Mouse (Mus musculus) regulatory T cell (primary cell): Measurements from ENCODE around the gene Stk40.

Source experiments
- in situ Hi-C: fragments of 300-600 bp; cut with MboI, MseI; formaldehyde crosslinking; loops from one replicate; pipeline ENCODE4 v1.15.1; 2025; ENCODE audit warnings: high pct_unique_total_duplicates

Stk40 gene

DNA sequence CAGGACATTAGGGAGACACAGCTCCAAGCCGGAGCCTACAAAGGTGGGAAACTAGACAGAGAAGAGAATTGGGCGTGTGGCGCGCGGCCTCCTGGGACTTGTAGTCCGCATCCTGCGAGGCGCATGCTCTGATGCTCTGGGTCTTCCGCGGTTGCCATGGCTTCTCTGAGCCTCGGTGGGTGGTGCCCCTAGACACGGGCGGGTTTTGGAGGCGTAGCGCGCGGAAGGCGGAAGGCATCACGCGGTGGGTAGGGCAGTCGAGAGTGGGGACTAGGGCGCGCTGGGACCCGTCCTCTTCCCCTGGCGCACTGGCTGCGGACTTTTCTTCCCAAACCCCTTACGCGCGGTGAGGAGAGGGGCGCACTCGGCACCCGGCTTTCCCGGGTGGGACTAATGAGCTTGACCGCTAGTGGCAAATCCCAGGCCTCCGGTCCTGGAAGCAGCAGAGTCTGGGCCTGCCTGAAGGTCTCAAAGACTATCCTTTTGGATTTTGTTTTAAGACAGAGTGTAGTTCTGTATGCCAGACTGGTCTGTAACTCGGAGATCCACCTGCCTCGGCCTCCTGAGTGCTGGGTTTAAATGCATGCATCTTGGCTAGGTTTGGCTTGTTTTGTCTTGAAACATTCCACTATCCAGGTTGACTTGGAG, 7.2 kb upstream of the Stk40 start, which contains the start of gene Lsm10:
Gene Lsm10, plus strand, starts transcription at position 160 of the 648 bp plus-strand sequence.
- in situ Hi-C loops: loop anchor here (25.0 kb wide), 1 partner anchor 1384 kb away; the partner anchor contains the start of genes Fhl3 and Sf3a3

DNA sequence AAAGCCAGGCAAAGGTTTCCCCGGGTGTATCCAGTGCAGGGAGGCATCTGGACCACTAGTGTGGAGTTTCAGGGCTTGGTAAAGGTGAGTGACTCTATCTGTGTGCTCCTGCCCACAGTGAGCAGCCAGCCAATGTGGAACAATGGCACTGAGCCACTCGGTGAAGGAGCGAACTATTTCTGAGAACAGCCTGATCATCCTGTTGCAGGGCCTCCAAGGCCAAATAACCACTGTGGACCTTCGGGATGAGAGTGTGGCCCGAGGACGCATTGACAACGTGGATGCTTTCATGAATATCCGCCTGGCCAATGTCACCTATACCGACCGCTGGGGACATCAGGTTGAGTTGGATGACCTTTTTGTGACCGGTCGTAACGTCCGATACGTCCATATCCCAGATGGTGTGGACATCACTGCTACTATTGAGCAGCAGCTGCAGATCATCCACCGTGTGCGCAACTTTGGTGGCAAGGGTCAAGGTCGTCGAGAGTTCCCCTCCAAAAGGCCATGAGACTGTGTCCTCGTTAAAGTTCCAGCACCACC, 6.0 kb upstream of the Stk40 start:
- in situ Hi-C loops: loop anchor here (25.0 kb wide), 1 partner anchor 1385 kb away; the partner anchor contains the start of genes Fhl3 and Sf3a3

DNA sequence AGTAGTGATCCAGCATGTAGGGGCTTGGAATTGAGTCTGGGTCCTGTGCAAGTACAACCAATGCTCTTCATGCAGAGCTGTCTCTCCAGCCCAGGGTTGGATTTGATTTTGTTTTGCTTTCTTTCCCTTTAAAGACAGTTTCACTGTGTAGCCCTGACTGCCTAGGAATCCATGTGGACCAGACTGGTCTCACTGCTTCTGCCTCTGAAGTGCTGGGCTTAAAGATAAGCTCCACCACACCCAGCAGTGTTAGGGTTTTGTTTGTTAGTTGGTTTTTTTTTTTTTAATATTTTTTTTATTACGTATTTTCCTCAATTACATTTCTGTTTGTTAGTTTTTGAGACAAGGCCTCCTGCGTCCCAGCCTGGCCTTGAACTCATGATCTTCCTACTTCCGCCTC, 4.4 kb upstream of the Stk40 start:
- in situ Hi-C loops: loop anchor here (25.0 kb wide), 1 partner anchor 1387 kb away; the partner anchor contains the start of genes Fhl3 and Sf3a3

DNA sequence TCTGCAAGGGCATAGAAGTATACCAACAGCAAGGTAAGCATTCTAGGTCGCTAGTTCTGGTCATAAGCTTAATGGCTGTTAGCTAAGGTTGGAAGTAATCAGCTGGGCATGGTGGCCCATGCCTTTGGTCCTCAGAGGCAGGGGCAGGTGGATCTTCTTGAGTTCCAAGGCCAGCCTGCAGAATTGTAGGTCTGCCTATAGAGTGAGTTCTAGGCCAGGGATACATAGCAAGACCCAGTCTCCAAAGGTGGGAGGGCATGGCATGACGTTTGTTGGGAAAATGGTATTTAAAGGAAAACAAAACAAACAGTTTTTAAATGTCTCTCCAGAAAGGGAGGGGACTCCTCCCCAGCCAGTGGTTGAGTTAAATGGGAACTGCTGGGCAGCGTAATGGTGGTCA, 3.0 kb upstream of the Stk40 start:
- in situ Hi-C loops: no loop called here

DNA sequence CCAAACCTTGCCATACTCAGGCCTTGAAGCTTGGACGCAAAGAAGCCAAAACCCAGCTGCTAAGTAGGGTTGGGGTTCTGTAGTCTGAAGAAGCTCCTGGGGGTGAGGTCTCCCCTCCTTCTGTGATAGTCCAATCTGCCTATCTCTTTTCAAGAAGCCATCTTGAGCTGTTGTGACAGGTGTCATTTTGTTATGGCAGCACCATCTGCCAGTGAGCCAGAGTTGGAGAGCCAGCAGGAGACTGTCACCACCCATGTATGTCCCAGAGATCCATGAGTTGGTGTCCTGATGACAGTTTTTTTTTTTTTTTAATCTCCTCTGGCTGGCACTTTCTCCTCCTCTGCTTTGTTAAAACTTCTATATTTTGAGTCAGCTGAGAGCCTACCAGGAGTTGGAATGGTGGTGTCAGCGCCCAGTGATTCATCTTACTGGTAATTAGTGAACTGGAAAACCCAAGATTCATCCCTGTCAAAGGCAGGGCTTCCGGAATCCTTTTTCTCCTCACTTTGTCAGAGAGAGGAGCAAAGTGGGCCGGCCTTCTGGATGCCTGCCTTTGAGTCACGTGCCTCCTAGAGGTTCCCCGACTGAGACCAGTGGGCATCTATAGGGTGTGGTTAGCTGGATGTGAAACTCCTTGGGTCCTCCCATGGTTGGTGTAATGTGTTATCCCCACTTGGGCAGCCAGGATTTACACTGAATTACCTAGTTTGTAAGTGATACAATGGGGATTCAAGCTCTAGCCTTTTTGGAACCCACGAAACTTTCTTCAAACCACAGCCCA, 1.5 kb upstream of the Stk40 start:
- in situ Hi-C loops: no loop called here

DNA sequence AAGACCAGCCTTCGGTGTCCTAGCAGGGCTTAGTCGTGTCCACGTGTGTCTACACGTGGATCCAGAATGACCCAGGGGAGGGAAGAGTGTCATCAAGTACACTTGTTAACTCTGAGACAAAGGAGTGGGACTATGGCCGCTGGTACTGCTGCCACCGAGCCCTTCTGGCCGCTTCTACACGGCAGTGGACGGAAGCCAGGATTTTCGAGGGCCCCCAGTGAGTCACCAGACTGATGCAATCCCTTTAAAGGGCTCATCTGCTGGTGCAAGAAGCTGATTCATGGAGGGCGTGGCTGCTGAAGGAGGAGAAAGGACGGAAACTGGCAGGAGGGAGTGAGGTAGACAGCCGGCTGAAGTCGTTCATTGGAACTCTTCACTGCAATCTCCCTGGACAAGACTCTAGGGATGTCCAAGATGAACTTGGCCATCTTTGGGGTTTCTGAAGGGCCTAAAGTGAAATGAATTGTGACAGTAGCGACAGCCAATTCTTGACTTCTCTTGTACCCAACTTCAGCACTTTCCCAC, 638 bp upstream of the Stk40 start:
- in situ Hi-C loops: no loop called here

DNA sequence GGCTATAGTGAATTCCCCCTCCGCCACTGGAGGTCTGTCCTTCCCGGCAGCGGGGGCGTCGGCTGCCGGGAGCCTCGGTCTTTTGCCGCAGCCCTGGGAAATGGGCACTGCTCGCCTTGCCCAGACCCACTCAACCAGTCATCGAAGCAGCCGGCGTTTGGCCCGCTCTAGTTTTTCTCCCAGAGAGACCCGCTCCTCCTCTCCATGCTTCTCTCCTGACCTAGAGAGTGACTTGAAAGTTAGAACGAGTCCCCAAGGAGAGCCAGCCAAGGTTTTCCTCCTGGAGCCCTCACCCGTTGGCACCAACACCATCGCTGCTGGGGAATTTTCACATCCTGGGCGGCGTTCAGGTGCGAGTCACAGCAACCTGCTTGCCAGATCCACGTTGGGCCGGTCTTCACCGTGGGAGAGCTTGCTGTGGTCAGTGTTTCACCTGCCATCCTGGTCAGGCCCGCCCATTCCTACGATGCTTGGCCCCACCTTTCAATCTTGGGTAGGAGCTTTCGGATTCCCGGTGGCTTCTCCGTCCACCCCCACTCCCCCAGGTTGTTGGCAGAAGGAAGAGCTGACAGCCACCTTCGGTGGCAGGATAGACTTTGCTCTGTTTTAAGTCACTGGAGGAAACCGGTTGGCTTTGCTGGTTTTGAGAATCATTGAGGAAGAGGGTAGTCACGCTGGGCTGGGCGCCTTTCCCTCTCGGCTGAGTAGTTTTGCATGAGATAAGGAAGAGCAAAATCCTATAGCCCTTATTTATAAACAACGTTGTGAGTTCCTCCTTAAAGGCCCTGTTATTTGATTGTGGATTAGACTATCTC, 711 bp downstream of the Stk40 start:
- in situ Hi-C loops: no loop called here

DNA sequence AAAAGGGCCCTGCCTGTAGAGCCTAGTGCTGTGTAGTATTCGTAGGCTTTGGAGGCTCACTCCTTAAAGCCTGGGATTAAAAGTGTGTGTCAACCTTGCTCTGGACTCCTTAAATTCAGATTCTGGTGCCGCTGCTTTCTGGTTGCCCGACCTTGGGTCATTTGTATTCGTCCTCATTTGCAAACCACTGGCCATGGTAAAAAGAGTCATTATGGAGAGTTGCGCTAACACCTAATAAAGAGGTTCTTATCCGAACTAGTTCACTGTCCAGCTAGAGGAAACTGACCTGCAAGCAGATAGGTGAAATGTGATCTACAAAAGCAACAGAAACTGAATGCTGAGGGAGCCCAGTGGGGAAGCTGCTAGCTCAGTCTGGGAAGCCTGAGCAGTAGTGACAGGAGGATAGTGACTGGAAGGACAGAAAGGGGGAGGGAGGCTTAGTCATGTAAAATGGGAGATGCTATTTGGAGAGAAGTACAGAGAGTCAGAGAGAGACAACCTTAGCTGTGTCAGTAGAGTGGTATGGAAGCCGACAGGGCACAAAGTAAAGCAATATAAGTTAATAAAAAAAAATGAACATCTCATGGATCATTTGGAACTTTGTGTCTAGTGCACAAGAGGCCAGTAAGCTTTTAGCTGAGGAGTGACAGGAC, 1.5 kb downstream of the Stk40 start:
- in situ Hi-C loops: no loop called here

DNA sequence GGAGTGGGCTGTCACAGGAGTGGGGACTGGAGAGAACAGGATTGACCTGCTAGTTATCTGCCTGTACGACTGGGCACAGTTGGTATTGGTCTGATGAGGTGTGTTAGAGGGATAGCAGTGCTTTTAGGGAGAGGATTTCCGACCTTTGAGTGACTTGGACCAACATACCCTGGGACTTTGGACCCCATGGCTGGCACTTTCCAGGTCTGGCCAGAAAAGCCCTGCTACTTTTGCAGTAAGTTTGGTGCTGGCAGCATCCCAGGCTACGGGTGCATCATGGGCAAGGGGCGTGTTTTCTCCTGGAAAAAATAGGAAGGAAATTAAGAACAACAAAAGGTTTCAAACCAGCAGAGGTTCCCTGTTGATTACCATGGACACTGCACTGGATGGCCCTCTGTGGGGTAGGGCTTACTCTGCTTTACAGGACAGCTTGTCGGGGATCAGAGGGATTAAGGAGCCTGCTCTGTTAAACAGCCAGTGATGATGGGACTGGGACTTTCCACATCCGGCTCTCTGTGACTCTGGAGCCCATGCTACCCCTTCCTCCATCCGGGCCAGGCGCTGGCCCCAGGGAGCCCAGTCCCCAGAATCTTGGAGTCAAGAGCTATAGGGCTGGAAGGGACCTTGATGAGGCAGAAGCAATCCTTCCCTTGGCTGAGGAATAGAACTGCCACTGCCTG, 4.4 kb downstream of the Stk40 start:
- in situ Hi-C loops: no loop called here

DNA sequence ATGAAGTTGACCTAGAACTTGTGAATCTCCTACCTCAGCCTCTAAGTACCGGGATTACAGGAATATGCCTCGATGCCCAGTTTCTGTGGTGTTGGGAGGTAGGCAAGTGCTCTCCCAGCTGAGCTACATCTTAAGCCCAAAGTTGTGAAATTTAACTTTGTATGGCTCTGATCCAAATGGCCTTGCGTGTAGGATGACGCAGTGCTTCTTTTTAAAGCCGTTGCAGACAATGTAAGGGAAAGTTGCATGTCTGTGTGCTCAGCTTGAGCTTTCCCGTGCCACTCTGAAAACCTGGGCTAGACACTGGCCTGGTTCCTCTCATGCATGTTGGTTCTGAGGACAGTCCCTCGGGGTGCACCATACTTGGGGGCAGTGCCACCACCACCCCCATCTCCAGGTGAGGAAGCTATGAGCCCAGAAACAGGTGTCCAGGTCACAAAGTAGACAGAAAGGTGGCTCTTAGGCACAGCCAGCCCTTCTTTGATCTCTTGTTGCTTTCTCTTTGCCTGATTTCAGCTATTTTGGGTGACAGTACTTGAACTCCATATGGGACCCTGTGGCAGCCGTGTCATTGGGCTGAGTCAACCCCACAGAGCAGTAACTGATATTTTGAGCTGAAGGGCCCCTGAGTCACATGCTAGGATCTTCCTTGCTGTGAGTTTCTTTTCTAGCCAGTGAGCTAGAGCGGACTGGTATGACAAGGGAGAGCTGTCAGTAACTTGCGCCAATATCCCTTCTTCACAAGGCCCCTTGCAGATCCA, 6.0 kb downstream of the Stk40 start:
- in situ Hi-C loops: loop anchor here (10.0 kb wide), 1 partner anchor 775 kb away; no protein-coding TSS in a partner anchor

DNA sequence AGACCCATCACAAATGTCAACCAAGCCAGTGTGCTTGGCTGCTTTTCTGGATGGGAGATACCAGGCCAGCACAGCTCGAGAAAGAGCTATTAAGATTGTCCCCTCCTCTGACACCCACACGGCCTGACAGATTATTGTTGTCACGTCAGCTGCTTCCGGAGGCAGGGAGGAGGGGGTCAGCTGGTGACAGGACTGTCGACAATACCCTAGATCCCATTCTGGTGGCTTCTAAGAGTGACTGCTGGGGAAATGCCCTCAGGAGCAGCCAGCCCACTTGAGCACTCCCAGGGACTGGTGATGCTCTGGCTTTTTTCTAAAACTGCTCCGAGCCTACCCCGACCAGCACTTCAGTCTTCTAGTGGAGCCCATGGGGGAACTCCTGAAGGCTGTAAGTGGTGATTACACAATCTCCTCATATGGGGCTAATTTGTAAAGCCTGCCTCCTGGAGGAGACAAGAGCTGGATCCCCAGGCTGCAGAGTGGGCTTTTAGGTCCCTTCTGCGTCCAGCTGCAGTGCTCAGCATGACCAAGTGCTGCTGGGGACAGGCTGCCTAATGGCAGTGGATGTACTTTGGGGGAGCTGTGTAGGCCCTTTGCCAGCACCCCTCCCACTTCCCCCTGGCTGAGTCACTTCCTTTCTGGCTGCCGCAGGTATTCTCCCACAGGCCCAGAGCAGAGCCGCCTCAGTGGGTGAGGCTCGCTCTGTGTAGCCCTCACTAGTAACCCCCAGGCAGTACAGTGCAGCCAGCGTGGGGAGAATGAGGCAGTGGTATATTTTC, 6.8 kb downstream of the Stk40 start:
- in situ Hi-C loops: loop anchor here (10.0 kb wide), 1 partner anchor 774 kb away; no protein-coding TSS in a partner anchor

DNA sequence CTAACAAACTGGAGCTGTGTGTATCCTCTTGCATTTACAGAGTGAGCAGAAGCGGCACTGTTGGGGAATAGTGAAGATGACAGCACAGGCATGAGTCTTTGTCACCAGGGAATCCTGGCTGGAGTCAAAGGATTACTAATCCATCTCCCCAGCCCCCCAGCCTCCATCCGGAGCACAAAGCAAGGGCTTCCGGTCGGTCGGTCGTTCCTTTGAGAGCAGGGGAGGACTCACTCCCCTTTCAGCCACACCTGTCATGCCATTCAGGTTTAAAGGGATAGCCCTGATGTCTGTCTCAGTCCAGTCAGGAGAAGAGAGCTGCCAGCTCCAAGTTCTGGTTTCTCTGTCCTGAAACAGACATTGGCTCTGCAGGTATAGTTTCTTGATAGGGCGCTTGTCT, 7.4 kb downstream of the Stk40 start:
- in situ Hi-C loops: loop anchor here (10.0 kb wide), 1 partner anchor 774 kb away; no protein-coding TSS in a partner anchor

DNA sequence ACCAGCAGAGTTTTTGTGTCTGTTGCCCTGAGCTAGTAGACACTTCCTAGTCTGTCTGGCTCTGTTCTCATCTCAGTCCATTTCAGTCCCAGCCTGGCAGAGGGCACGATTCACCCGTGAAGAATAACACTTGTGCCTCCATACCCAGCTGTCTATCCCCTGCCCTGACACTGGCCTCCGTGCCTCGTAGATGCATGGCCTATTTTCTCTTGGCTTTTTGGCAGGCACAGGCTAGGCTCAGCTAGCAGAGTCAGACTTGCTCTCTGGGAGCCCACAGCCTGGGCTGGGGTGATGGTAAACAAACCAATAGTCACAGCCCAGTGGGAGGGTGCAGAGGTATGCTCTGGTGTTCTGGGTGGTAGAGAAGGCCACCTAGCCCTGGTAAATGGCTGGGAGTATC, 9.5 kb downstream of the Stk40 start:
- in situ Hi-C loops: loop anchor here (10.0 kb wide), 1 partner anchor 772 kb away; no protein-coding TSS in a partner anchor

DNA sequence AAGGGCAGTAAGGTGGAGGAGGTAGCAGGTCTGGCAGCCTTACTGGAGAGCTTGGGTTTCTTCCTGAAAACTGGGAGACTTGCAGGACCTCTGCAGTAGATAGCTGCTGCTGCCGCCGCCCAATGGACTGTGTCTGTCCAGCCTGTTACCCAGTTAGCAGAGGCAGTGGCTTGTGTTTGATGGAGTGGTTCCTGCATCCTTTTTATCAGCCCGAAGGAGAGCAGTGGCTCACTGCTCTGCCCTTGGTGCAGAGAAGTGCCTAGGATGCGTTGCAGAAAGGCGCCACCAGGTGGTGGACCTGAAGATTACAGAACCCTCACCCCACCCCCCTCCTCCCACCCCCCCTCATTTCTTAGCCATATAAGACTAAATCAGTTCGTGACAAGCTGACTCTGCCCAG, 10.2 kb downstream of the Stk40 start:
- in situ Hi-C loops: loop anchor here (10.0 kb wide), 1 partner anchor 771 kb away; no protein-coding TSS in a partner anchor

DNA sequence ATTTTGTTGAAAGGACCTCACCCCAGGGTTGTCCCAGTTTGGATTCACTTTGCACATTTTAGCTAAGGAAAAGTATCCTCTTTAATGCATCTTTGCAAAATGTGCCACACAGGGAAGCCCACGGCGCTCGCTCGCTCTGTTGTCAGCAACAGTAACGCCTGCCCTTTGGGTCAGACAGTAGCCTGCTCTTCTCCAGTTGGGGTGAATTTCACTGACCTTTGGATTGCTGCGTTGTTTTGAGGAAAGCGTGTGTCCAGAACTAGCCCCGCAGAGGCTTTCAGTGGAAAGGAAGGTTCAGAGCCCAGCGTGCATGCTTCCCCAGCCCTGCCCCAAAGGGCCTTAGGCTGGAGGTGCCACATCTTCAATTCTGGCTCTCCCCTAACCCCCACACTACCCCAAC, 11.7 kb downstream of the Stk40 start:
- in situ Hi-C loops: loop anchor here (10.0 kb wide), 1 partner anchor 769 kb away; no protein-coding TSS in a partner anchor

DNA sequence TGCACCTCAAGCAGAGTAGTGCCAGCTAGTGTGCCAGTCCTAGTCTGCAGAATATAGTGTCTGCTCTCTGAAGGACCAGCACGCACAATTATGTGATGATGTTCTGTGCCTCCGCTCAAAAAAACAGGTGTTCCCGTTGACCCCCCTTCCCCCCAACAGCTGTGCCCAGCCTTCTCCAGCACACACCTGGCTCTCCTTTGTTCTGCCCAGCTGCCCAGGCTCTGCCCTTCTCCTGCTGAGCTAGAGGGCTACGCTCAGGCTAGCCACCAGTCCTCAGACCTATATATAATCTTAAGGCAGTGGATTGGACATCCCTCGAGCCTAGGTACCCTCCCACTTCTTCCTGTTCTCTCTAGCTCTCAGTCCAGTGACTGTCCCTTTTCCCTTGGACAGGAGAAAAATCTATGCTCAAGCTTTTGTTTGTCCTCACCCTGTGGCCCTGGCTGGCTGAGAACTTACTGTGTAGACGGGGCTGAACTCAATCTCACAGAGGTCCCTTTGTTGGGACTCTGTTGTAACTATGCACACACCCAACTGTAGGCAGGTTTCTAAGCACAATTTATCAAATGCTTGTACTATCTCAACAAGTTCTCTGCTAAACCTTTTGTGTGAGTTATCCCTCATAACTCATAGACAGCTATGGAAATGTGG, 12.2 kb downstream of the Stk40 start:
- in situ Hi-C loops: loop anchor here (10.0 kb wide), 1 partner anchor 769 kb away; no protein-coding TSS in a partner anchor

DNA sequence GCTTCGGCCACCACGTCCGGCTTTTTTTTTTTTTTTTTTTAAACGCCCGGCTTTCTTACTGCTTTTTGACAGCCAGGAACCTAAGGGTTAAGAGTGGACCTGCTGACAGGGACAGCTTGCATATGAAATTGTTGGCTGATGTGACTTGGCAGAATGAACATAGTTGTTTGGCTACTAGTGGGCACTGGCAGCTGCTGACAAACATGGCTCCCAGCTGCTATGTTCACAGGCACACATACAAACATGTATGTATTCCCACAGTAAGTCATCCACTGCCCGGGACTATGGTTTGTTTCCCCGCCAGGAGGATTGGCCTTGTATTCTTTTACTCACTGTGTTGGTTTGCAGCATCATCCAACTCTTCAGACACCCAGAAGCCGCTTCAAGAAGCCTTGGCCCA, 13.4 kb downstream of the Stk40 start:
- in situ Hi-C loops: loop anchor here (10.0 kb wide), 1 partner anchor 768 kb away; no protein-coding TSS in a partner anchor

DNA sequence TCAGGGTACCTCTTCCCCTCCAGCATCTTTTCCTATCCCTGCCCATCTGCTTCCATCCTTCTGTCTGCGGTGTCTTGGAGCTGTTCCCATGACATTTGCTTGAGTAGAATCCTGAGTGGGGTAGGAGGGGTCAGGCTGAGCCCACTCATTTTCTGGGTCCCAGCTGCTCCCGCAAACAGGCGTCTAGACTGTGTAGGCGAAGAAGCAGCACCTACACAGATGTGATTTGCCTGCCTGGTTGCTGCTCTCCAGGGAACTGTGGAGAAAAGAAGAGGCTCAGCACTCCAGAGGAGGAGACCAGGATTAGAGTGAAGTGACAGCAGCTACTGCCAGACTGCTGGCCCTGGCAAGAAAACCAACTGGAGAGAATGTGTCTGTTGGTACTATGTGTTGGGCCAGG, 14.9 kb downstream of the Stk40 start:
- in situ Hi-C loops: loop anchor here (10.0 kb wide), 1 partner anchor 766 kb away; no protein-coding TSS in a partner anchor
